Mouse (Mus musculus) heart, postnatal 0 days (tissue): ENCODE measurements around the gene Hes3. TPM values are rescaled to one million over a fixed set of nuclear protein-coding genes. Genes with fewer than 3 reads are reported as not detected.
A peak's percentile ranks its signal among the peaks of the same experiment; 100 is the strongest.

ENCODE experiments used
- ATAC-seq: fragments of 200-750 bp; cut with Nextera tagmentation; 2 replicates; pipeline ENCODE4 v1.8.0; 2017; ENCODE audit warnings: low read depth, moderate number of reproducible peaks, moderate library complexity; ENCODE audit not compliant: insufficient read depth
- DNase-seq: peaks from one replicate; pipeline ENCODE4 v3.0.0-alpha.2; 2016; ENCODE audit warnings: low spot score
- H3K27ac ChIP-seq: fragments of 300-500 bp; sonication (generic); 2 replicates; pipeline ENCODE4 v1.5.1; 2014; ENCODE audit warnings: low read depth, mild to moderate bottlenecking
- H3K27me3 ChIP-seq: fragments of 300-500 bp; sonication (generic); 2 replicates; pipeline ENCODE4 v1.6.1; 2014; ENCODE audit warnings: low read length, mixed read lengths; ENCODE audit not compliant: control insufficient read depth, insufficient read depth
- H3K36me3 ChIP-seq: fragments of 300-500 bp; sonication (generic); replicated peaks from 2 replicates; pipeline ENCODE4 v1.6.1; 2014; ENCODE audit warnings: low read length, mixed read lengths; ENCODE audit not compliant: control insufficient read depth, insufficient read depth
- H3K4me1 ChIP-seq: fragments of 300-500 bp; sonication (generic); 2 replicates; pipeline ENCODE4 v1.6.1; 2014; ENCODE audit warnings: antibody characterized with exemption; ENCODE audit not compliant: control insufficient read depth, insufficient read depth
- H3K4me2 ChIP-seq: fragments of 300-500 bp; sonication (generic); 2 replicates; pipeline ENCODE4 v1.6.1; 2014; ENCODE audit warnings: low read depth, mild to moderate bottlenecking, low read length, moderate library complexity
- H3K4me3 ChIP-seq: fragments of 300-500 bp; sonication (generic); 2 replicates; pipeline ENCODE4 v1.5.1; 2014; ENCODE audit warnings: low read depth, low read length
- H3K9ac ChIP-seq: fragments of 300-500 bp; sonication (generic); replicated peaks from 2 replicates; pipeline ENCODE4 v1.6.1; 2014; ENCODE audit warnings: low read depth, low read length, mixed read lengths
- H3K9me3 ChIP-seq: fragments of 300-500 bp; sonication (generic); replicated peaks from 2 replicates; pipeline ENCODE4 v1.6.1; 2016; ENCODE audit warnings: low read length; ENCODE audit not compliant: control insufficient read depth
- CTCF ChIP-seq: IDR thresholded peaks from 2 replicates; pipeline ENCODE4 v1.5.1; 2016; ENCODE audit warnings: antibody characterized with exemption, control low read depth, low read depth
- EP300 ChIP-seq: IDR thresholded peaks from 2 replicates; pipeline ENCODE4 v1.6.1; 2016; ENCODE audit warnings: antibody characterized with exemption, low read depth
- WGBS: fragments of 180-500 bp; shearing (Covaris S2); extraction: QIAGEN DNeasy Blood & Tissue Kit; methylation state at CpG from one replicate; pipeline ENCODE4 v1.1.7; 2014; 5-methylcytosine and 5-hydroxymethylcytosine counted together
- polyA plus RNA-seq: library from polyadenylated mRNA; unstranded; fragments of >200 nt; fragmentation: Nextera tagmentation; extraction: Ambion mirVana; gene quantifications from 2 replicates; pipeline ENCODE4 v1.2.1, GENCODE M21; 2015
- total RNA-seq: library from RNA; depleted of rRNA; stranded (reverse); fragments of >200 nt; gene quantifications from 2 replicates; pipeline ENCODE4 v1.2.3, GENCODE M21; 2014; ENCODE audit warnings: low replicate concordance; rRNA removed

Hes3 gene
- total RNA-seq (not detected in 2 replicates), polyA plus RNA-seq (not detected in 2 replicates)

DNA sequence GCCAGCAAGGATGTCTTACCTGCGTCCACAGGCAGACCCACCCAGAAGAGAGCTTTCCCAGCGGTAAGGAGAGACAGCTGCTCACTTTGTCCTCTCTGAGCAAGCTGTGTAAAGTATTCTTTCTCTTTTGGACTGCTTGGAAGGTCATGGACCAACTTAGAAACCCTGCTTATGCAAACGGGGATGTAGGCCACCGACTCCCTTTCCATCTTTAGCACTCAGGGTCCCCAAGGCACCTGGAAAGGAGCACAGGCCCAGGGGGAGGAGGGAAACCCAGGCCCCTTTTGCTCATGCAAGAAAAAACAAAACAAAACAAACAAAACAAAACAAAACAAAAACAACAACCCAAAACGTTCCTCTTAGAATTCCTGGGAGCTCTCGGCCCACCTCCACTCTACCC, at the start of gene Hes3:
TSS of gene Hes3 (minus strand) at position 101 of the 400 bp plus-strand sequence.
- DNase-seq (no peak), ATAC-seq (no peak)
- Histone ChIP-seq H3K9ac (no peak within 1 kb of the TSS), H3K9me3 (no peaks in the 10 kb centered on the region), H3K27ac (no peak within 1 kb of the TSS), H3K4me3 (peak within 1 kb of the TSS; percentile 18; the same call in 1 of the 2 replicates), H3K27me3 (peaks cover 61% of the 10 kb centered on the region), H3K4me2 (0 out of 2 replicates have a peak within 1 kb of the TSS, but pooled peaks have one; percentile 12), H3K36me3 (no peaks in the 10 kb centered on the region), H3K4me1 (0 out of 2 replicates have a peak, but pooled peaks cover 7% of the 10 kb centered on the region)
- TF ChIP-seq CTCF (no peak), EP300 (no peak)
- WGBS: 37% methylated on average over 6 of the region's 6 CpGs

DNA sequence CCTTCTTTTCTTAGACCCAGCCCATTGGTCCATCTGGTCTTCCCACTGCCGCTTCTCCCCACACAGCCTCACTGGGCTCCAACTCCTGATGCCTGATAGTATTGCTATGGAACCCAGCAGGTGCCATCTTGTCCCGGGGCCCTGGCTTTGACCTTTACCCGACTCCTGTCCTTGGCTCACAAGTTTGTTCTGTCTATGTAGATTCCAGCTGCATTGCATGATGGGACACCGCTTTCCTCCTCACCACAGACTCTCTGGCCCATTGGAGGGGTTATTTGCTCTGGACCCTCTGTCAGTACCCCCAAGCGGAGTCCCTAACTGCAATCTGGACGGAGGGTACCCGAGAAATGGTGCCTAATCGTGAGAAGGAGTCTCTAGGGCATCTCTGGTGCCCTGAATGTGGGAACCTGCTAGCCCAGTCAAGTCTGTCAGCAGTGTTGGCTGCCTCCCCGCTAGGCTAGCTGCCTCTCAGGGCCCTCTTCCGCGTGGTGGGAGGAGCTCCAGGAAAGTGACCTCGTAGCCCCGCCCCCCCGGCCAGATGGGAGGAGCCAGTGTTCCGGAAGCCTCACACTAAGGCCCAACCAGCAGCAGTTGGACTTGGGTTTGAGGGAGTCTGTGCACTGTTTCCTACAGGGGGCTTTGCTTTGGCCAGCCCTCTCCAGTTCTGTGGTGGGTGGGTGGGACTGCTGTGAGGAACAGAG, 49.3 kb upstream of the Hes3 start:
- DNase-seq (no peak), ATAC-seq (no peak)
- Histone ChIP-seq H3K9me3 (no peaks in the 10 kb centered on the region), H3K36me3 (peaks cover 4% of the 10 kb centered on the region; the same call in 1 of the 2 replicates), H3K4me1 (peaks cover 14% of the 10 kb centered on the region), H3K4me2 (no peak overlapping the region), H3K9ac (no peak overlapping the region), H3K4me3 (no peak overlapping the region), H3K27me3 (peaks cover 79% of the 10 kb centered on the region), H3K27ac (no peak overlapping the region)
- 37% methylated on average over 15 of the region's 15 CpGs for WGBS
- TF ChIP-seq CTCF: no peak
- TF ChIP-seq EP300: no peak

DNA sequence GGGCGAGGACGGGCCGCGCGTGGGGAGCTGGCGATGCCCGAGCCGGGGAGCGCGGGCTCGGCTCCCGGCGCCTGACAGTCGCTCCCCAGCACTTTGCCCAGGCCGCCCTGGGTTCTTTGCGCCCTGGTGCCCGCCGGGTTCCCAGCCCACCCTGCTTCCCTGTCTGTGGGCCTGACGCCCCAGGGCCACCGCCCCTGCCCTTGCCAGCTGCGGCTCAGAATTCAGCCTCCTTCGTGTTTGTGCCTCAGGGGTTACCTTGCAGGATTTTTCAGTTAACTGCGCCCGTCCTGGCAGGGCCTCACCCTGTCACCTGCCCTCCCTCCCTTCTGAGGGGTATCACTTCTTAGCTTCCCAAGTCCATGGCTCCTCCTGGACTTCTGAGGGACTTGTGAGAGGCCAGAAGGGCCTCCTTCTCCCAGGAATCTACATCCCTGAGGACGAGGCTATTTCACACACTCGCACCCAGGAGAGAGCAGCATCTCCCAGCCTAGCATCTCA, 47.9 kb upstream of the Hes3 start:
- 4% methylated on average over 20 of the region's 26 CpGs for WGBS
- ATAC-seq: no peak
- no peaks in the 10 kb centered on the region for H3K9me3 ChIP-seq

DNA sequence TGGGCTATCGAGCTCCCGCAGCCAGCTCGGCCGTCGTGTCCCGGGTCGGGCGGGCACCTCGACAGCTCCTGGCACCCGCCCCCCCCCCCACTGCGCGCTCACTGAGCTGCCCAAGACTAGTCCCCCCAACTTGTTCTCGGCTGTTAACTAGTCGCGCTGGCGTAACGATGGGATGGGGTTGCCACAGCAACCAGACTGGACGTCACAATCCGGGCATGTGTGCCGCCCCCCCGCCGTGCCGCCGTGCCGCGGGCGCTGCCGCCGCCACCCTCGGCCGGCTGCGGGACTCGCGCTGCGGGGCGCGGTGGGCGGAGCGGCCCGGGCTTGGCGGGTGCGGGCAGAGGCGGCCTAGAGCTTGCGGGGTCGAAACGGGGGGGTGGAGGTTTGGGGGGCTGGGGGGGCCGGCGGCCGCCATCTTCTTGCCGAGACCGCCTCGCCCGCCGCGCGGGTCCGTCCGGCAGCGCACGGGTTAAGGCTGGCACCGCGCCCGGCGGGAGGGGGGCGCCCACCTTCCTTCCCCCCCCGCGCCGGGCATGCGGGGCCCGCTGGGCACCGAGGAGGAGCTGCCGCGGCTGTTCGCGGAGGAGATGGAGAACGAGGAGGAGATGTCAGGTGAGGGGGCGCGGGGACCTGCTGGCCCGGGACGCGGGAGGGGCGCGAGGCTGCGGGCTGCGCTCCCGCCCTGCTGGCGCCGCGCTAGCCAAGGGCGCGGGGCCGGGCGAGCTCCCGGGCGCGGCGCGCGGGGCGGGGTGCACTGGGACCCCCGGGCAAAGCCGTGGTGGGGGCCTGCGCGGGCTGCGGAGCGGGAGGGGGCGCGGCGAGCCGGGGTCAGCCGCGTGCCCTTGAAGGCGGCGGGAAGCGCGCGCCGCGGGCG, 47.2 kb upstream of the Hes3 start, which contains the start of gene Chd5:
TSS of gene Chd5 (plus strand) at position 233 of the 874 bp plus-strand sequence.
- 2% methylated on average over 56 of the region's 120 CpGs for WGBS
- H3K36me3 ChIP-seq: peaks cover 22% of the 10 kb centered on the region
- peaks cover 62% of the 10 kb centered on the region for H3K27me3 ChIP-seq
- DNase-seq: no peak
- peak; percentile 7; the same call in 1 of the 2 replicates for ATAC-seq
- H3K27ac ChIP-seq: no peak within 1 kb of the TSS
- TF ChIP-seq EP300: no peak
- TF ChIP-seq CTCF: no peak
- H3K4me1 ChIP-seq: peaks cover 10% of the 10 kb centered on the region
- no peaks in the 10 kb centered on the region for H3K9me3 ChIP-seq
- 0 out of 2 replicates have a peak within 1 kb of the TSS, but pooled peaks have one; percentile 10 for H3K9ac ChIP-seq
- peak within 1 kb of the TSS; percentile 91 for H3K4me2 ChIP-seq
- peak within 1 kb of the TSS; percentile 56 for H3K4me3 ChIP-seq

More for the DNA sequence above, 47.9 kb upstream of the Hes3 start:
- Histone ChIP-seq H3K4me1 (peaks cover 10% of the 10 kb centered on the region), H3K36me3 (peaks cover 15% of the 10 kb centered on the region), H3K4me2 (peak overlapping the region; percentile 91), H3K27me3 (peaks cover 69% of the 10 kb centered on the region), H3K4me3 (peak overlapping the region; percentile 56), H3K27ac (no peak overlapping the region), H3K9ac (no peak overlapping the region)
- no peak for DNase-seq
- TF ChIP-seq CTCF: no peak
- TF ChIP-seq EP300: no peak

DNA sequence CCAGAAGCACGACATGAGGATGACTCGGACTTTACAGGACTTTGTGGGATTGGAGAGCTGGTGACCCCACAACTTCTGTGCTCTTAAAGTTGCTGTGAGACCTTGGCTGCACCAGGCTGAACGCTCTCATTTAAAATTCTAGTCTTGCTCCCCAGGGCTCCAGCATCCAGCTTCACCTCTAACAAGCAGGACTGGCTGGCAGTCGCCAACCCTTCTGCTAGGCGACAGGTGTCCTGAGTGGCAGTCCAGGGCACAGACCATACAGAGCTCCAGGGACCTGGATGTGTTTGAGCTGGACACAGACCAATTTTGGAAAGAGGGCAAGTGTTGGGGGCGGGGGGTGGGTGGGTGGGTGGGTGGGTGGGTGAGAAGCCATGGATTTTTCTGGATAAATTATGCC, 46.3 kb upstream of the Hes3 start:
- Histone ChIP-seq H3K4me1 (peaks cover 10% of the 10 kb centered on the region), H3K27me3 (peaks cover 53% of the 10 kb centered on the region), H3K4me3 (no peak overlapping the region), H3K27ac (no peak overlapping the region), H3K9ac (no peak overlapping the region), H3K4me2 (no peak overlapping the region), H3K36me3 (peaks cover 29% of the 10 kb centered on the region), H3K9me3 (no peaks in the 10 kb centered on the region)
- WGBS: 35% methylated on average over 6 of the region's 6 CpGs
- TF ChIP-seq CTCF (no peak), EP300 (no peak)
- no peak for DNase-seq
- ATAC-seq: no peak
